Mouse (Mus musculus): ENCODE results near the gene Tnfaip2.

DNA sequence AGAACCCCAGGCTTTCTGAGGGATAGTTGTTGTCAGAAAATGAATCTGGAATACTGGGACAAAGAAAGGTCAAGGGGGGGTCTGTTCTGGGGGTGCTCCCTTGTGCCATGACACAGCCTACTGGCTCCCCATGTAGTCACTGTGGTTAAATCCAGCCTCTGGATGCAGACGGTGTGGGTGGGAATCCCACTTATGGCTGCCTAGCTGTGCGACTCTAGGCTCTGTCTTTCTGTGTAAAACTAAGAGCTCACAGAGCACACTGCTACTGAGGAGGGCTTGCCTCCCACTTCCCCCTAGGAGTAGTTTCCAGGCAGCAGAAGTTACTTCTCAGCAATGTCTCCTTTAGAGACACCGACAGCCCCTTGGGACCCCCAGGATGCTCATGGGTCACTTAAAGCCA lies 6.1 kb upstream of the Tnfaip2 start:
- TF ChIP-seq CTCF (IDR thresholded peaks at IDR 0.05; ENCODE audit: low read depth, low read length), result no peak
- TF ChIP-seq POLR2A (IDR thresholded peaks at IDR 0.05; ENCODE audit: extremely low read depth, insufficient read depth, low read length), result no peak

Data from liver, adult 2 months (tissue).